Mouse (Mus musculus): ENCODE results near the gene Rasgrp2. TPM values are rescaled to one million over a fixed set of nuclear protein-coding genes. Genes with fewer than 3 reads are reported as not detected.

Rasgrp2 gene
- polyA plus RNA-seq, 1 experiment from 2014 or later, result 7.0 TPM

GRCm38 (mm10) chr19:6427653-6428434 lies 28.7 kb downstream of the Rasgrp2 start:
- ChIA-PET CTCF (interaction anchor here (2.1 kb wide), 1 partner anchor 10 kb away, joined by 5 read pairs; no protein-coding TSS in a partner anchor), POLR2A (no interaction called here)
- DNase-seq (ENCODE audit: low read depth, low spot score), result no peak
- peaks cover 72% of the 10 kb centered on the region for H3K27me3 ChIP-seq
- ATAC-seq, result no peak
- TF ChIP-seq CTCF (IDR thresholded peaks at IDR 0.05), result no peak
- in situ Hi-C loops (cut with MboI; ENCODE audit: low pct_unique_long_range_greater_than_20kb), result no loop called here

- ATAC-seq, result no peak
- H3K27me3 ChIP-seq, result peaks cover 72% of the 10 kb centered on the region
- ChIA-PET CTCF (interaction anchor here (2.1 kb wide), 1 partner anchor 11 kb away, joined by 5 read pairs; no protein-coding TSS in a partner anchor), POLR2A (no interaction called here)
- DNase-seq (ENCODE audit: low read depth, low spot score), result no peak
- in situ Hi-C loops (cut with MboI; ENCODE audit: low pct_unique_long_range_greater_than_20kb), result no loop called here
- no peak for TF ChIP-seq CTCF (IDR thresholded peaks at IDR 0.05)
These were observed 29.5 kb downstream of the Rasgrp2 start for GRCm38 (mm10) chr19:6428501-6429200.

- POLR2A ChIA-PET, result no interaction called here
- peaks cover 54% of the 10 kb centered on the region for H3K27me3 ChIP-seq
- ATAC-seq, result no peak
These were observed 43.9 kb downstream of the Rasgrp2 start for GRCm38 (mm10) chr19:6443016-6443415.

GRCm38 (mm10) chr19:6445761-6446423 lies 46.8 kb downstream of the Rasgrp2 start:
- ChIA-PET POLR2A (no interaction called here), CTCF (no interaction called here)
- no peak for TF ChIP-seq CTCF (IDR thresholded peaks at IDR 0.05)
- H3K27me3 ChIP-seq, result peaks cover 56% of the 10 kb centered on the region
- ATAC-seq (no peak), DNase-seq (ENCODE audit: low read depth, low spot score) (no peak)
- in situ Hi-C loops (cut with MboI; ENCODE audit: low pct_unique_long_range_greater_than_20kb), result no loop called here

More at GRCm38 (mm10) chr19:6443016-6443415, 43.9 kb downstream of the Rasgrp2 start:
- no peak for TF ChIP-seq CTCF (IDR thresholded peaks at IDR 0.05)
- in situ Hi-C loops (cut with MboI; ENCODE audit: low pct_unique_long_range_greater_than_20kb), result no loop called here
- CTCF ChIA-PET, result interaction anchor here (1.2 kb wide), 1 partner anchor 9 kb away, joined by 3 read pairs; no protein-coding TSS in a partner anchor
- no peak for DNase-seq (ENCODE audit: low read depth, low spot score)

- H3K27me3 ChIP-seq, result peaks cover 48% of the 10 kb centered on the region
- POLR2A ChIA-PET, result no interaction called here
- CTCF ChIA-PET, result no interaction called here
- DNase-seq (ENCODE audit: low read depth, low spot score) (no peak), ATAC-seq (no peak)
- no peak for TF ChIP-seq CTCF (IDR thresholded peaks at IDR 0.05)
- in situ Hi-C loops (cut with MboI; ENCODE audit: low pct_unique_long_range_greater_than_20kb), result no loop called here
These were observed 47.7 kb downstream of the Rasgrp2 start for GRCm38 (mm10) chr19:6446736-6447437.

GRCm38 (mm10) chr19:6448752-6449151 lies 49.6 kb downstream of the Rasgrp2 start:
- no peak for ATAC-seq
- CTCF ChIA-PET, result interaction anchor here (1.3 kb wide), 1 partner anchor 31 kb away, joined by 3 read pairs; no protein-coding TSS in a partner anchor
- peaks cover 42% of the 10 kb centered on the region for H3K27me3 ChIP-seq
- no peak for DNase-seq (ENCODE audit: low read depth, low spot score)
- POLR2A ChIA-PET, result no interaction called here
- in situ Hi-C loops (cut with MboI; ENCODE audit: low pct_unique_long_range_greater_than_20kb), result no loop called here
- TF ChIP-seq CTCF (IDR thresholded peaks at IDR 0.05), result no peak

- ATAC-seq, result no peak
- CTCF ChIA-PET, result interaction anchor here (1.3 kb wide), 1 partner anchor 32 kb away, joined by 3 read pairs; no protein-coding TSS in a partner anchor
- POLR2A ChIA-PET, result no interaction called here
- DNase-seq (ENCODE audit: low read depth, low spot score), result no peak
- H3K27me3 ChIP-seq, result peaks cover 44% of the 10 kb centered on the region
- in situ Hi-C loops (cut with MboI; ENCODE audit: low pct_unique_long_range_greater_than_20kb), result no loop called here
- no peak for TF ChIP-seq CTCF (IDR thresholded peaks at IDR 0.05)
These were observed 50.7 kb downstream of the Rasgrp2 start for GRCm38 (mm10) chr19:6449841-6450240.

- no peak for TF ChIP-seq CTCF (IDR thresholded peaks at IDR 0.05)
- H3K27me3 ChIP-seq, result peaks cover 55% of the 10 kb centered on the region
- ATAC-seq (no peak), DNase-seq (ENCODE audit: low read depth, low spot score) (no peak)
- in situ Hi-C loops (cut with MboI; ENCODE audit: low pct_unique_long_range_greater_than_20kb), result no loop called here
- ChIA-PET CTCF (interaction anchor here (0.9 to 1.3 kb wide), 3 partner anchors 9 to 26 kb away, joined by 3 to 4 read pairs (median 3); no protein-coding TSS in a partner anchor), POLR2A (interaction anchor here (0.6 to 0.7 kb wide), 2 partner anchors 42 to 549 kb away, joined by 4 read pairs; no protein-coding TSS in a partner anchor)
These were observed 52.9 kb downstream of the Rasgrp2 start for GRCm38 (mm10) chr19:6452030-6452494.

- no peak for ATAC-seq
- TF ChIP-seq CTCF (IDR thresholded peaks at IDR 0.05), result no peak
- ChIA-PET POLR2A (interaction anchor here (0.5 to 0.7 kb wide), 2 partner anchors 9 to 43 kb away, joined by 3 to 4 read pairs; no protein-coding TSS in a partner anchor), CTCF (interaction anchor here (0.9 to 1.3 kb wide), 3 partner anchors 9 to 27 kb away, joined by 3 to 4 read pairs (median 3); no protein-coding TSS in a partner anchor)
- in situ Hi-C loops (cut with MboI; ENCODE audit: low pct_unique_long_range_greater_than_20kb), result no loop called here
- H3K27me3 ChIP-seq, result peaks cover 55% of the 10 kb centered on the region
- no peak for DNase-seq (ENCODE audit: low read depth, low spot score)
These were observed 53.7 kb downstream of the Rasgrp2 start for GRCm38 (mm10) chr19:6452672-6453310.
